Mouse (Mus musculus) MEL-GATA-1-ER (cell line): ENCODE measurements around the gene H2afz.
A peak's percentile ranks its signal among the peaks of the same experiment; 100 is the strongest.
"Not testable (repeated sequence)": the region's sequence is repeated elsewhere in the genome, so short reads cannot be mapped to it uniquely, and the experiment has no call there.

Experiments
- DNase-seq: peaks from one replicate; pipeline ENCODE4 v3.0.0-alpha.2; 2012; ENCODE audit warnings: low read depth; ENCODE audit errors: extremely low read depth

The H2afz gene

GRCm38 (mm10) chr3:137864124-137864987, at the start of gene H2afz:
Gene H2afz (plus strand): TSS chr3:137864487.
- DNase-seq: peak; percentile 94

- DNase-seq: no peak
These were observed 45.6 kb upstream of the H2afz start for GRCm38 (mm10) chr3:137818713-137819112.

- DNase-seq: no peak
These were observed 43.4 kb upstream of the H2afz start for GRCm38 (mm10) chr3:137820688-137821467.

- DNase-seq: no peak
These were observed 41.0 kb upstream of the H2afz start for GRCm38 (mm10) chr3:137823317-137823716.

- DNase-seq: no peak
These were observed 36.6 kb upstream of the H2afz start for GRCm38 (mm10) chr3:137827678-137828077.

- no peak for DNase-seq
These were observed 33.1 kb upstream of the H2afz start for GRCm38 (mm10) chr3:137831156-137831555.

GRCm38 (mm10) chr3:137833128-137833527, 31.2 kb upstream of the H2afz start:
- no peak for DNase-seq

GRCm38 (mm10) chr3:137833698-137834097, 30.6 kb upstream of the H2afz start:
- no peak for DNase-seq

GRCm38 (mm10) chr3:137836543-137836942, 27.7 kb upstream of the H2afz start:
- DNase-seq: no peak

GRCm38 (mm10) chr3:137838160-137838559, 26.1 kb upstream of the H2afz start:
- DNase-seq: no peak

- DNase-seq: no peak
These were observed 21.3 kb upstream of the H2afz start for GRCm38 (mm10) chr3:137842944-137843343.

- no peak for DNase-seq
These were observed 20.0 kb upstream of the H2afz start for GRCm38 (mm10) chr3:137844263-137844662.

GRCm38 (mm10) chr3:137846552-137846951, 17.7 kb upstream of the H2afz start:
- peak; percentile 68 for DNase-seq

- peak; percentile 64 for DNase-seq
These were observed 15.9 kb upstream of the H2afz start for GRCm38 (mm10) chr3:137848354-137848753.

- DNase-seq: no peak
These were observed 14.6 kb upstream of the H2afz start for GRCm38 (mm10) chr3:137849697-137850096.

GRCm38 (mm10) chr3:137851196-137851595, 13.1 kb upstream of the H2afz start:
- no peak for DNase-seq

- DNase-seq: not testable (repeated sequence)
These were observed 11.3 kb upstream of the H2afz start for GRCm38 (mm10) chr3:137853011-137853410.

GRCm38 (mm10) chr3:137855328-137855727, 9.0 kb upstream of the H2afz start:
- no peak for DNase-seq

GRCm38 (mm10) chr3:137856061-137856460, 8.2 kb upstream of the H2afz start:
- DNase-seq: no peak

- peak; percentile 62 for DNase-seq
These were observed 3.7 kb upstream of the H2afz start for GRCm38 (mm10) chr3:137860394-137861170.

GRCm38 (mm10) chr3:137861436-137861835, 2.9 kb upstream of the H2afz start:
- no peak for DNase-seq

GRCm38 (mm10) chr3:137862600-137862999, 1.7 kb upstream of the H2afz start:
- DNase-seq: no peak
